Mouse (Mus musculus): Measurements from ENCODE around the gene Mta2. TPM values are rescaled to one million over a fixed set of nuclear protein-coding genes. Genes with fewer than 3 reads are reported as not detected.

Gene Mta2
- total RNA-seq (2023), result 100 to 1,000 TPM; 217 to 227 TPM

DNA sequence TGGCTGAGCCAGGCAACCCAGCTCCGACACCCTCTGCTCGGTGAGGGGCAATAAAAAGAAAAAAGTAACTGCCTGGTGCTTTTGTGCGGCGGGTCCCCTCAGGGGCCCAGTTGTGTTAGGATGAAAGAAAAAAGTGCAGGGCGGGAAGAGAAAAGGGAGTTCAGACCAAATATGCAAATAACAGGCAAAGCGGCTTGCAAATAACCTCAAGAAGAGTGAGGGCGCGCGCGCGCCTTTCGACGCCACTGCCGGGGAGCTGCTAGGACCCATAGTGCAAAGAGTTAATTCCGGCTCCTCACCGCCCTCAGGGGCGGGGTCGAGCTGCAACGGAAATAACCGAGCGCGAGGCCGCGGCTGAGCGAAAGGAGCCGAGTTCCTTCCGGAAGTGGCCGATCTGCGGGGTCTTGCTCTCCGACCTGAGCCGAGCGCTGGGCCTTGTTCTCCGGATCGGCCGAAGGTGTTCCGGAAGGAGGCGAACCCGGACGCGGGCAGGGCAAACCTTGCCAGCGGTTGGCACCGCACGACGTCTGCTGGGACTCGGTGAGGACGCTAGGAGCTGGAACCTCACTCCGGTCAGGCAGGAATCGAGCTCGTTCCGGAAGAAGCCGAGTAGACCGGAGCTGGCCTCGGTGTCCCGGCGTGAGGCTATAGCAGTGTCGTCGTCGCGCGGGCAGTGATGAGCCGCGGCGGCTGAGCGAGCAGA, at the start of gene Mta2:
Gene Mta2, plus strand, starts transcription at position 361 of the 703 bp plus-strand sequence.

DNA sequence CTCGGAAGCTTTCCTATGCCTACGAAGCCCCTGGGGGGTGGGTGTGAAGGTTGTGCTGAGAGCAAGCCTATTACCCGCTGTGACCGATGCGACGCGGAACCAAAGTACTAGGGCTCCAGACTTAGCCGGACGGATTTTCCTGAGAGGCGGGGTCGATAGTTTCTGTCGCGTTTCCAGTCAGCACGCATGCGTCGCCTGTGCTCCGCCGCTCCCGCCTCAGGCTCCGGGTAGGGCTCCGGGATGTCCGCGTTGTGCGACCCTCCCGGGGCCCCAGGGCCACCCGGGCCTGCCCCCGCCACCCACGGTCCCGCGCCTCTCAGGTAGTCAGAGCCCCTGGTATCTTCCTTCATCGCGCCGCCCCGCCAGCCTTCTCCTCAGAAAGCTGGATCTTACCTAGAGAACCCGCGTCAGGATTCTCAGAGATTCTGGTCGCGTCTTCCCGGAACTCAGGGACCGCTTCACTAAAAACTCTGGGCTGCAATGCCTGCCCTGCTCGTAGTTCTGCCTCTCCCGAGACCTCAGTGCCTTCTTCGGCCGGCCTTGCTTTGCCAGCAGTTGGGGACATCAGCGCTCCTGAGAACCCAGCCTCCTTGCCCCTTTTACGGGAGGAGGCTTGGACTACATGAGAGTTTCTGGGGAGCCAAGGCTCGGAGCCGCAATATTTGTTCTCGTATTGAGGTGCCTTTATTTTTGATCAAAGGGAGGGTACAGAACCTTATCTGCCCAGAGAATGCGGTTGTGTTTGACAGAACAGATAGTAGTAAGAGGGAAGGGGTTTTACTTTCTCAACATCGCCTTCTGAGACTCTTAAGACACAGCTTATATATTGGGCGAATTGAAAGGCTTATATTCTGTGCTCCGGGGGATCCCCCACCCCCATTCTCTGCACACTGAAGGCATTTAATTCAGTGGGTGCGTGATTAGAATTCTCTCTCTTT, 48.6 kb upstream of the Mta2 start, which contains the start of gene Ints5:
Gene Ints5, plus strand, starts transcription at position 177 of the 938 bp plus-strand sequence.

DNA sequence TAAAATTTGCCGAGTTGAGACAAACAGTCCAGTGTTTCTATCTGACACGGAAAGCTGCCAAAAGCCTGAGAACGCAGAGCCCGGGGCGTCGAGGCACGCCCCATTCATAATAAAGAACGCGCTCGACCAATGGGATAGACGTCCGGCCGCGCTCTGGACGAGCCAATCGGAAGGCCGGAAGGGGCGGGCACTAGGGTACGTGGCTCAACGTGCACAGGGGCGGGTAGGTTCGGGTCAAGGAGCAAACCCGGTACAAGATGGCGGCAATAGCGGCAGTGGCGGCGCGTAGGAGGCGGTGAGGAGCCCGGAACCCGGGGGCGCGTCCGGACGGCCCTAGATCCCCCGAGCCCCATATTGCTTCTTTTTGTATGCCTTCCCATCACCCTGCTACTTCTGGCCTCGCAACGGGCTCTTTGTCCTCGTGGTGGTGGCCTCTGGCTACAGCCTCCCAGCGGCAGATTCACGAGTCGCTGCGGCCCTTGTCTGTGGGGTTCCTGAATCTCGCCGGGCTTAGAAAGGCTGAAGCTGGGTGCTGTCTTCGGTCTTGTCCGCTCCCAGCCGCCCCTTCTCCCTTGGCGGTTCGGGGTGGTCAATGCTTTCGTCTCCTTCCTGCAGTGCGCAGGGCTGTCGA, 43.7 kb upstream of the Mta2 start, which contains the start of gene Ganab:
Gene Ganab, plus strand, starts transcription at position 207 of the 631 bp plus-strand sequence.

DNA sequence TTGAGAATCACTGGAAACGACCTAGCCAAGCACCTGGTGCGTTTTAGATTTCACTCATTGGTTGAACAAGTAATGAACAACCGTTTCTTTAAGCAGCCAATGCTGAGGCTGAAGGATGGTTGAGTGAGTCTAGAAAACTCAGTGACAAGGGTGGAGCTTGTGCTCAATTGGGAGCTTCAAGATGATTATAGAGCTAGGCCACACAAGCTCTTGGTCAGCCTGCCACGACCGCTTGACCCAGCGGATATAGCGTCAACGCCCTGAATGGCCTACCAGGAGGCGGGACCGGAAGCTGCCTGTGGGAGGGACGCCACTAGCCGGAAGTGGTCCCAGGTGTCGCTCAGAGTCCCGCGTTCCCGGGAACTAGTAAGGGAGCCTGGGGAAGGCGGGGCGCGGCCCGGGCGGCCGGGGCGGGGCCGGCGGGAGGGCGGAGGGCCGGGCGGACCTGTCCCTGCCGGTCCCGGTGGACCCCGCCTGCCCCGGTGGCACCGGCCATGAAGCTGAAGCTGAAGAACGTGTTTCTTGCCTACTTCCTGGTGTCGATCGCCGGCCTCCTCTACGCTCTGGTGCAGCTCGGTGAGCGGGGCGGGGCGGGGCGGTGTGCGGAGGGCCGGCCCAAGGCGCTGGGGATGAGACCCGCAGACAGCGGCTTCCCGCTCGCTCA, 21.5 kb upstream of the Mta2 start, which contains the start of gene B3gat3:
Gene B3gat3, plus strand, starts transcription at position 302 of the 664 bp plus-strand sequence.

DNA sequence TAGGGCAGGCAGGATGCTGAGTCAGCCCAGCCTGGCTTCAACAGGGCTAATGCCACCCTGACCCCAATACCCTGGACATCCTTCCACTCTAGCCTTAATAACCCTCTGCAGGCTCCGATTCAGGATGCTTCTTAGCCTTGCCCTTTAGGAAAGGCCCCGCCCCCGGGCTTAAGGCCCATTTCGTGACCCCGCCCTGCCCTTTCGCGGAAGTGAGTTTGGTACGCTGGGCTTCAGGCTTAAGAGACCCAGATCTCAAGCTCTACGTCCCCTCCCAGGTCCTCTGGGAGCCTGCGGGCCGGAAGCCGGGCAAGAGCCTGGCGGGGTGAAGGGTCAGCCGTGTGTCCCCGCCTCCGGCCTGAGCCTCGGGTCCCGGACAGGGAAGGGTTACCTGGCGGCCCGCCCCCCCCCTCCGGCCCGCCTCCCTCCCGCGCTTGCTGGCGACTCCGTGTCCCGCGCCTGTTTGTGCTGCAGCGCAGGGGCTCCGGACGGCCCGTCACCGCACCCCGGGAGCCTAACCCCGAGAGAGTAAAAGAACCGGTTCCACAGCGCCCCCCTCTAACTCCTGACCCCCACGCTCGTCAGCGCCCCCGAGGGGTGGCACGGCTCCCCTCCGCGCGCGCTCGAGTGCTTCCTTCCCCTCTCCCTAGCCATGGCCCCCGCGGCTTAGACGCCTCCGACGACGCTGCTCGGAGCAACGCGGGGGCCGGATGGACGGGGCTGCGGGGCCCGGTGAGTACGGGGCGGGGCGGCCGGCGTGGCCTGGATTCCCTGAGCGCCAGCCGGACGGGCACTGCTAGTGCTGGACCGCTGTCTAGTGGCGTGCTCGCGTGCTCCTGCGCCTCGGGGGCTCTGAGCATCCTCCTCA, 12.2 kb upstream of the Mta2 start, which contains the start of the genes Rom1 and Eml3:
Gene Rom1, minus strand, starts transcription at position 133 of the 865 bp plus-strand sequence.
Gene Eml3, plus strand, starts transcription at position 329 of the 865 bp plus-strand sequence.

DNA sequence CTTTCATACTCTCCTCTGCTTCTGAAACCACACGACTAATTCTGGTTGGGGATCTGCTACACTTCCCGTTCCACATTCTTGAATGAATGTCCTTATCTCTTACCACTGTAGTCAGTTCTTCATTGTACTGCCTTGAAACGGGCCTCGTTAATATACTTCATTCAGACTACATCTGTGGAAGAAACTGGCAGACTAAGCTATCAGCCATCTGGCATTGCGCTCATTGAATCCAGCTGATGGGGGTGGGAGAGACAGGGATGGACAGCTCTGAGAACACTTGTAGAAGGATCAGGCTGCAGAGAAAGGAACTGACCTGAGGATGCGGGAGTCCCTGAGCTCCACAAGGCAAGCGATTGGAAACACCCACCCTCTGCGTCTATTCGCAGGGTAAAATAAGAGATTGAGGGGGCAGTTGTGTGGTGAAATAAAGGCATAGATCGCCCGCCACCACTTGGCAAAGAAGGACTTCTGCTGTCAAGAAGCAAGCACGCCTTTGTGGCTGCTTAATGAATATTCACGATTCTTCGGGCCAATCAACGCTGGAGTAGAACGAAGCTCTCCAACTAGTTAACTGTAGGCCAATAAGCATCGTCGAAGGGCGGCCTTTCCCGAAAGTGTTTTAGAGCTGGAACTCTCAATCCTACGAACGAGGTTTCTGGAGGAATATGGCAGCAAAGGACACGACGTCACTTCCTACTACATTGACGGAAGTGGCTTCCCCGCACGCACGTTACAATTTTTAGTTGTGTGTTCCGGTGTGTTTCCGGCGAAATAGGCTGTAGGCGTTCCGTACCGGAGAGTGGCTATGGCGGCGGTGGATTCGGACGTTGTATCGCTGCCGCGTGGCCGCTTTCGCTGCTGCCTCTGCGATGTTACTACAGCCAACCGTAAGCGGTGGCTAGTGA, 11.7 kb downstream of the Mta2 start, which contains the start of gene Tut1:
Gene Tut1, plus strand, starts transcription at position 713 of the 905 bp plus-strand sequence.

DNA sequence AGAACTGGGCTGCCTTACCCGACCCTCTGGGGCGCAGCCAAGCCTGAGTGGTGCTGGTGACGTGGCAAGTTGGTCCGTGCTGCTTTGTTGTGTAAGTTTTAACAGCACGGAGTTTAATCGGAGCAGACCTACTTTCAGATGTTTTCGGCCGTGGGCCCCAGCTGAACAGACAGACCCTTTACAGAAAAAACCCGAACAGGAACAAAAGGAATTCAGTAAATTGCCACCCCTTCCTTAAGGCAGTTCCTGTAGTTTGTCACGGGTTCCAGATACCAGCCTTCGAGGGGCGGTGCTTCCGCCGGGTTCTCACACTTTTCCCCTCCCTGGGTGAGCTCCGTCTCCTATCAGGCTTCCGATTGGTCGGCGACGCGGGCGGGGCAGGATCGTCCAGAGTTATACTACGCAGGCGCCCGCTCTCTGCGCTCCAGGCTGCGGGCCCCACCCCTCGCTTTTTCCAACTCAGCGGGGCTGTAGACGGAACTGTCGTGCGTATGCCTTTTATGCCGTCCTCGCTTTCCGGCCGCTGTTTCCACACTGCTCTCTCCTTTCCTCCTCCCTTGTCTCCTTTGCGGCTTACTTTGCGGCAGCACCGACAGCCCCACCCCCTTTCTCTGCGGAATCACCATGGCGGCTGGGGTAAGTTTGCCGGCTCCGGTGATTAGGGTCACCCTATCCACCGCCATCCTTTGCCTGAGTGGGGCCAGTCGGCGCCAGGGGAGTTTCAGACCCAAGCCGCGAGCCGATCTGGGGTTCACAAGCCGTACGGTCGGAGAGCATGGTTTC, 25.1 kb downstream of the Mta2 start, which contains the start of gene Eef1g:
Gene Eef1g, plus strand, starts transcription at position 452 of the 783 bp plus-strand sequence.

DNA sequence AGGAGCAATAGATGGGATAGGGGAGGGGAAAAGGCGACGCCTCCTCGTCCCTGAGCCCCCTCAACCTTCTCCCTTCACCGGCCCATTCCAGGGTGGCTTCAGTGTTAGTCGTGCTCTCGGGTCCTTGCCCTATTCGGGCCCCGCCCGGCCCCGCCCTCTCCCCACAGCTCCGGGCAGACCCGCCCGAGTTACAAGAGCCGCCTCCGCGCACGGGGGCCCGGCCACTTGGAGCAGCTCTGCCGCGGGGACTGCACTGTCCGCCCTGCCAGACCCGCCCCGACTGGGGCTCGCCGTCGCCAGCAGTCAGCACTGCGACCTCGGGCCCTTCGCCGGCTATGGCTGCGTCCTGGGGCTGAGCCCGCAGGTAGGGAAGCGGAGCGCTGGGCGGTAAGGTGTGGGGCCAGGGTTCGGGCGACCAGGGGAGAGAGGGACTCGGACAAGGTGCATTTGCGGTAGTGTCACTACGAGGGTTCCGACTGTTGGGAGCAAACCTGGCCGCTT, 47.4 kb downstream of the Mta2 start, which contains the start of gene Ahnak:
Gene Ahnak, plus strand, starts transcription at position 219 of the 501 bp plus-strand sequence.

Other genes with a start within 250 kb of the Mta2 start
- gene Slc3a2, start 218.5 kb upstream of the Mta2 start, total RNA-seq (2023), result 100 to 1,000 TPM; 180 to 183 TPM
- 10 to 100 TPM; 76.8 to 87.1 TPM for gene Wdr74, start 206.0 kb upstream of the Mta2 start, total RNA-seq (2023)
- gene 1700092M07Rik, start 201.2 kb upstream of the Mta2 start, total RNA-seq (2023), result 1 to 10 TPM; 2.0 to 8.3 TPM
- gene Stx5a, start 200.5 kb upstream of the Mta2 start, total RNA-seq (2023), result 100 to 1,000 TPM; 223 to 260 TPM
- 100 to 1,000 TPM; 409 to 456 TPM for gene Nxf1, start 184.8 kb upstream of the Mta2 start, total RNA-seq (2023)
- gene Tmem223, start 170.9 kb upstream of the Mta2 start, total RNA-seq (2023), result 10 to 100 TPM; 30.9 to 34.0 TPM
- 10 to 100 TPM; 79.4 to 81.3 TPM for gene Tmem179b, start 167.4 kb upstream of the Mta2 start, total RNA-seq (2023)
- 10 to 100 TPM; 24.0 to 26.3 TPM for gene Taf6l, start 155.5 kb upstream of the Mta2 start, total RNA-seq (2023)
- gene Polr2g, start 143.3 kb upstream of the Mta2 start, total RNA-seq (2023), result 10 to 100 TPM; 65.9 to 76.1 TPM
- gene Zbtb3, start 139.3 kb upstream of the Mta2 start, total RNA-seq (2023), result 1 to 10 TPM; 2.3 to 4.3 TPM
- 10 to 100 TPM; 33.8 to 36.0 TPM for gene Ttc9c, start 122.5 kb upstream of the Mta2 start, total RNA-seq (2023)
- gene Hnrnpul2, start 121.9 kb upstream of the Mta2 start, total RNA-seq (2023), result 100 to 1,000 TPM; 125 TPM
- gene AC129217.1, start 112.1 kb upstream of the Mta2 start, total RNA-seq (2023), result 10 to 100 TPM in 1 of 2 experiments, 1 to 10 TPM in 1; 8.7 to 10.4 TPM
- 10 to 100 TPM; 55.4 to 56.3 TPM for gene Bscl2, start 104.4 kb upstream of the Mta2 start, total RNA-seq (2023)
- gene Gng3, start 102.7 kb upstream of the Mta2 start, total RNA-seq (2023), result under 1 TPM in 1 of 2 experiments, not detected in 1; 0.32 TPM
- gene Lrrn4cl, start 91.1 kb upstream of the Mta2 start, total RNA-seq (2023), result 1 to 10 TPM; 1.1 TPM
- gene Ubxn1, start 70.4 kb upstream of the Mta2 start, total RNA-seq (2023), result 100 to 1,000 TPM; 134 to 139 TPM
- 10 to 100 TPM; 21.7 to 24.6 TPM for gene Uqcc3, start 61.0 kb upstream of the Mta2 start, total RNA-seq (2023)
- gene Lbhd1, start 58.1 kb upstream of the Mta2 start, total RNA-seq (2023), result 10 to 100 TPM; 11.1 to 35.5 TPM
- not detected for gene Gm49403, start 57.9 kb upstream of the Mta2 start, total RNA-seq (2023)
- 10 to 100 TPM; 40.7 to 46.3 TPM for gene 1810009A15Rik, start 53.0 kb upstream of the Mta2 start, total RNA-seq (2023)
- gene Gm49416, start 52.9 kb upstream of the Mta2 start, total RNA-seq (2023), result 1 to 10 TPM; 1.1 to 5.3 TPM
- gene Ints5, start 48.9 kb upstream of the Mta2 start, total RNA-seq (2023), result 10 to 100 TPM; 24.6 to 25.0 TPM
- gene Ganab, start 43.8 kb upstream of the Mta2 start, total RNA-seq (2023), result 100 to 1,000 TPM; 172 to 180 TPM
- 10 to 100 TPM; 76.7 to 80.8 TPM for gene B3gat3, start 21.5 kb upstream of the Mta2 start, total RNA-seq (2023)
- gene Rom1, start 12.5 kb upstream of the Mta2 start, total RNA-seq (2023), result 1 to 10 TPM; 3.3 to 5.6 TPM
- gene Eml3, start 12.3 kb upstream of the Mta2 start, total RNA-seq (2023), result 100 to 1,000 TPM in 1 of 2 experiments, 10 to 100 TPM in 1; 97.3 to 108 TPM
- gene Tut1, start 12.0 kb downstream of the Mta2 start, total RNA-seq (2023), result 10 to 100 TPM; 41.2 to 44.8 TPM
- gene Eef1g, start 25.2 kb downstream of the Mta2 start, total RNA-seq (2023), result 100 to 1,000 TPM; 517 to 551 TPM
- gene Ahnak, start 47.4 kb downstream of the Mta2 start, total RNA-seq (2023), result 100 to 1,000 TPM in 1 of 2 experiments, 10 to 100 TPM in 1; 94.3 to 151 TPM
- not detected for gene Scgb1a1, start 146.1 kb downstream of the Mta2 start, total RNA-seq (2023)
- gene Asrgl1, start 193.8 kb downstream of the Mta2 start, total RNA-seq (2023), result 10 to 100 TPM; 17.8 to 18.8 TPM

Data from B cell, adult 67 days (primary cell).